10 mouse cellular contexts compared by ENCODE assay signal in genomic region chr6:100146360-100146935, GRCm38 (mm10).
DNase-seq lines count a peak whose midpoint lies in the region; ATAC-seq and TF ChIP-seq lines count a peak whose summit lies in the region.
"Had no signal": no experiment of that assay in that cellular context is flagged by ENCODE, and none has a peak within 500 bp of the region (broad histone marks: within the 10 kb centered on the region; RNA-seq: fewer than 3 reads in every experiment).

No protein-coding gene starts in this region.

- peak; percentile 42 to 48 for DNase-seq in heart, adult 18-20 months
- DNase-seq in lung, postnatal 10 days: peak; percentile 51
- DNase-seq in lung, postnatal 36 days: no peak
- DNase-seq in fibroblast of lung, adult 2 months (ENCODE audit: low read depth): peak; percentile 59
- DNase-seq in right cerebral cortex, postnatal 25 days: peak; percentile 43
- DNase-seq in thymus, adult 2 months: no peak
- DNase-seq: retina, postnatal 1 day had no signal

- TF ChIP-seq POLR2A in thymus, adult 2 months (IDR thresholded peaks at IDR 0.05; ENCODE audit: control insufficient read depth, extremely low read depth, insufficient read depth, low read length, poor library complexity): no peak

- no peak overlapping the region for H3K4me2 ChIP-seq in heart, embryonic 11.5 days
- H3K4me2 ChIP-seq: limb, embryonic 12.5 days had no signal

- peaks cover 13% of the 10 kb centered on the region; the same call in 1 of the 2 replicates for H3K27me3 ChIP-seq in heart, embryonic 11.5 days (ENCODE audit: control insufficient read depth, insufficient read depth, low read length)
- no peaks in the 10 kb centered on the region for H3K27me3 ChIP-seq in thymus, adult 2 months (ENCODE audit: control insufficient read depth, insufficient read depth, low read length)

- H3K4me1 ChIP-seq in heart, embryonic 11.5 days (ENCODE audit: control insufficient read depth, insufficient read depth, low read length): peaks cover 22% of the 10 kb centered on the region
- H3K4me1 ChIP-seq in thymus, adult 2 months (replicated peaks; ENCODE audit: control insufficient read depth, insufficient read depth, low read length): 0 out of 2 replicates have a peak, but pooled peaks cover 4% of the 10 kb centered on the region

- H3K9me3 ChIP-seq in heart, embryonic 11.5 days (replicated peaks; ENCODE audit: control insufficient read depth, low read length): no peaks in the 10 kb centered on the region
- H3K9me3 ChIP-seq: limb, embryonic 12.5 days had no signal

- ATAC-seq in heart, embryonic 11.5 days (replicated peaks; ENCODE audit: insufficient number of reproducible peaks, low FRiP score, low TSS enrichment): no peak
- ATAC-seq: activated CD4-positive, CD25-positive, alpha-beta regulatory T cell, adult 4 months had no signal

- H3K9ac ChIP-seq in heart, embryonic 11.5 days (ENCODE audit: low read depth, low read length): no peak overlapping the region
- H3K9ac ChIP-seq: limb, embryonic 12.5 days had no signal

- H3K27ac ChIP-seq in heart, embryonic 11.5 days (ENCODE audit: low read depth, low read length): no peak overlapping the region
- no peak overlapping the region for H3K27ac ChIP-seq in thymus, adult 2 months (ENCODE audit: control insufficient read depth, insufficient read depth, low read length)
- H3K27ac ChIP-seq: limb, embryonic 12.5 days had no signal

- no peaks in the 10 kb centered on the region for H3K36me3 ChIP-seq in heart, embryonic 11.5 days (ENCODE audit: control insufficient read depth, insufficient read depth, low read length)
- H3K36me3 ChIP-seq in thymus, adult 2 months (ENCODE audit: control insufficient read depth, insufficient read depth, low read length): no peaks in the 10 kb centered on the region
- H3K36me3 ChIP-seq: limb, embryonic 12.5 days had no signal

- TF ChIP-seq CTCF in thymus, adult 2 months (IDR thresholded peaks at IDR 0.05; ENCODE audit: borderline replicate concordance, control insufficient read depth, extremely low read depth, insufficient read depth, low read length, poor library complexity): no peak

- WGBS in heart, embryonic 11.5 days (ENCODE audit: insufficient replicate concordance): 54% methylated on average over 5 of the region's 5 CpGs
- WGBS in thymus, adult 2 months: 78% methylated on average over 5 of the region's 5 CpGs

- no peak overlapping the region for H3K4me3 ChIP-seq in heart, embryonic 11.5 days (ENCODE audit: low read depth, low read length)
- no peak overlapping the region for H3K4me3 ChIP-seq in thymus, adult 2 months (ENCODE audit: control insufficient read depth, insufficient read depth, low read length)
- H3K4me3 ChIP-seq: limb, embryonic 12.5 days had no signal

Comparison
In these comparisons a context has a peak if more than half of its experiments do, and no peak if none do; other contexts are left out.
1. DNase-seq: peak in heart, adult 18-20 months (2 of 2), lung, postnatal 10 days (single experiment), fibroblast of lung, adult 2 months (single experiment) and right cerebral cortex, postnatal 25 days (single experiment); none in lung, postnatal 36 days (single experiment) and thymus, adult 2 months (single experiment).